Mouse (Mus musculus) 416B (cell line): ENCODE data around the gene D930048N14Rik.
"Not testable (repeated sequence)": the region's sequence is repeated elsewhere in the genome, so short reads cannot be mapped to it uniquely, and the experiment has no call there.

Experiments used
- DNase-seq: peaks from one replicate; pipeline ENCODE4 v3.0.0; 2011; ENCODE audit warnings: low read depth

Gene D930048N14Rik

GRCm38 (mm10) chr11:51650691-51651515, at the start of gene D930048N14Rik, which contains the start of gene N4bp3:
Gene D930048N14Rik (plus strand): TSS chr11:51650954.
Gene N4bp3 (minus strand): TSS chr11:51650842.
- peak; percentile 69 for DNase-seq

- no peak for DNase-seq
Measured at GRCm38 (mm10) chr11:51602253-51602652, 48.5 kb upstream of the D930048N14Rik start.

GRCm38 (mm10) chr11:51605602-51606446, 44.9 kb upstream of the D930048N14Rik start:
- peak; percentile 82 for DNase-seq

GRCm38 (mm10) chr11:51606447-51607095, 44.2 kb upstream of the D930048N14Rik start, which contains the start of gene Hnrnpab:
Gene Hnrnpab (minus strand): TSS chr11:51606847.
- peak; percentile 98 for DNase-seq

DNA sequence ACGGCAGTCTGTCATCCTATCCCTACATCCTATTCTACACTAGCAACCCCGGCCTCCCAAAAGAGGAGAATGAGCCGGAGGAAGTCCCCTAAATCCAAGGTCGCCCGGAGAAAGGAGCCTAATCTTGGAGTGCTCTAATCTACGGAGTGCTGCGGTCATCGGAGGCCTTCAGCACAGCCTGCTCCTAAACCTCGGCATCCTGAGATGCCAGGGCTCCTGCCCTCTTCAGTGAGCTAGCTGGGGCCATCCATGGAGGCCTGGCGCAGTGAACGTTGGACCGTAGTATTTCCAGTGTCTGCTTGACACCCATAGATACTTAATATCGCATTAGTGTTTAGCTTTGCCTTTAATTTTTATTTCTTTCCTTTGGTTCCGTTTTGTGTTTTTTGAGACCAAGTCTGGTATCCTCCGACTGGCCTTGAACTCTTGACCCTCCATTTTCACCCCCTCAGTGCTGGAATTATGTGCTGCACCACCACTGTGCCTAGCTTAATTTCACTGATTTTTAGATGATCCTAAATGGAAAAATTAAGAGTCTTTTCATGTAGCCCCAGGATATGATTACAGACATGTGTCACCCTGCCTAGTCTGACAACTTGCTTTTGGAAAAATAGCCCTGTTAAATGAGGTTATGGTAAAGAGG, 43.5 kb upstream of the D930048N14Rik start:
- no peak for DNase-seq

GRCm38 (mm10) chr11:51609266-51609909, 41.4 kb upstream of the D930048N14Rik start:
- DNase-seq = no peak

- DNase-seq = not testable (repeated sequence)
Measured at GRCm38 (mm10) chr11:51609940-51610339, 40.8 kb upstream of the D930048N14Rik start.

DNA sequence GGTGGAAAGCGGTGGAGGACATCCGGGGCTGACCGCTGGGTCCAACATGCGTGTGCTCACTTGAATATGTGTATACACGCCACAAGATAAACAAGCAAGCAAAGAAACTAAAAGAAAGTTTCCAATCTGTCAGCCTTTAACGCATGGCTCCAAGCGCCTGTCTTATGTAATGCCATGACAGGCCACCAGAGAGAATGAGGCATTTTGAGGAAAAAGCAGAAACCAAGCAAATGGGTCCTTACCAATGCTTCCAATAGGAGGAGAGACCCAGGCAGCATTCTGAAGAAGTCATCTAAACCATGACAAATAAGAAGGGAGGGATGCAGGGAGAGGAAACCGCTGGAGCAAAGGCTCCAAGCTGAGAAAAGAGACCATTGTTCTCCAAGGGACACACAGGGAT, 36.5 kb upstream of the D930048N14Rik start:
- DNase-seq = no peak

- DNase-seq = peak; percentile 64
Measured at GRCm38 (mm10) chr11:51615129-51615528, 35.6 kb upstream of the D930048N14Rik start.

DNA sequence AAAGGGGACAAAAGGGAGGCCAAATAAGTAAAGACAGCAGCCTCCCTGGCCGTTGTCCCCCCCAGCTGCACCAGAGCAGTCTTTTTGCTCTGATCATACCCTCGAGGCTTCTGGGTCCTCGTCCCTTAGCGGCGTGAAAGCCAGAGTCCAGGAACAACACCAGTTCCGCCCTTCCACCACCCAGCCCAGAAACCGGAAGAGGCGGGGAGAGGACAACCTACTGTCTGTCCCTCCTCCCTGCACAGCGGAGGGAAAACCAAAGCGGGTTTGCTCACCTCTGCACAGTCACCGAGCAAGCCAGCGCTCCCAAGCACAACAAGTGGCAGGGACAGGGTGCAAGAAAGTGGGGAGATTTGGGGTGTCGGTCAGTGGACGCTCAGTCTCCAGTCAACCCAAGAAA, 35.2 kb upstream of the D930048N14Rik start:
- peak; percentile 93 for DNase-seq

GRCm38 (mm10) chr11:51616113-51616512, 34.6 kb upstream of the D930048N14Rik start:
- DNase-seq = not testable (repeated sequence)

GRCm38 (mm10) chr11:51617693-51618092, 33.1 kb upstream of the D930048N14Rik start:
- DNase-seq = peak; percentile 84

DNA sequence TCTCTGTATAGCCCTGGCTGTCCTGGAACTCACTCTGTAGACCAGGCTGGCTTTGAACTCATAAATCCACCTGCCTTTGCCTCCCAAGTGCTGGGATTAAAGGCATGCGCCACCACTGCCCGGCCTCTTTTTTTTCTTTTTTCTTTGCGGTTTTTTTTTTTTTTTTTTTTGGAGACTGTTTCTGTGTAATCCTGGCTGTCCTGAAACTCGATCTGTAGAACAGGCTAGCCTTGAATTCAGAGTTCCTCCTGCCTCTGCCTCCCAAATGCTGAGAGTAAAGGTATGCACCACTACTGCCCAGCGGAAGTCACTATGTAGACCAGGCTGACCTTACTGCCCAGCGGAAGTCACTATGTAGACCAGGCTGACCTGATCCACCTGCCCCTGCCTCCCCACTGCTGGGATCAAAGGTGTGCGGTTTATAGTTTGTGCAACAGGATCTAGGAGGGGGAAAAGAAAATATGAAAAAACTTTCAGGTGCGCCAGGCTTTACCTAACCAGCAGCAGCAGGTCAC, 31.8 kb upstream of the D930048N14Rik start:
- DNase-seq = no peak

GRCm38 (mm10) chr11:51619409-51620060, 31.2 kb upstream of the D930048N14Rik start, which contains the start of gene Nhp2:
Gene Nhp2 (plus strand): TSS chr11:51619735.
- peak; percentile 100 for DNase-seq

GRCm38 (mm10) chr11:51620084-51620483, 30.7 kb upstream of the D930048N14Rik start:
- DNase-seq = no peak

DNA sequence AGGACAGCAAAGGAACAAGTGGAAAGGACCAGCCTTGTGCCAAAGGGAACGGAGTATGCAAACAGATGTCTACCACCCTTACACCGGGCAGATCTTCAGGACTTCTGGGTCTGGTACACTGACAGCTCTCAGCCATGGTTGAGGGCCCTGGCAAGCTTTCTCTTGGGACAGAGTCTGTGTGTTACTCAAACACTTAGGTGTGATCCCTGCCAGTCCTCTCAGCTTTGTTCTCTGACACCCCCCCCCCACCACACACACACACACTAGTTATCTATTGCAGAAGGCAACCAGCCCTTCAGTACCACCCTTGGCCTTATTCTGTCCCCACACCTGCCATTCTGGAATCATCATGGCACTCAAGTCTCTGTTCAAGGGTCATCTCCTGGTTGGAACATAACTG, 29.0 kb upstream of the D930048N14Rik start:
- no peak for DNase-seq

DNA sequence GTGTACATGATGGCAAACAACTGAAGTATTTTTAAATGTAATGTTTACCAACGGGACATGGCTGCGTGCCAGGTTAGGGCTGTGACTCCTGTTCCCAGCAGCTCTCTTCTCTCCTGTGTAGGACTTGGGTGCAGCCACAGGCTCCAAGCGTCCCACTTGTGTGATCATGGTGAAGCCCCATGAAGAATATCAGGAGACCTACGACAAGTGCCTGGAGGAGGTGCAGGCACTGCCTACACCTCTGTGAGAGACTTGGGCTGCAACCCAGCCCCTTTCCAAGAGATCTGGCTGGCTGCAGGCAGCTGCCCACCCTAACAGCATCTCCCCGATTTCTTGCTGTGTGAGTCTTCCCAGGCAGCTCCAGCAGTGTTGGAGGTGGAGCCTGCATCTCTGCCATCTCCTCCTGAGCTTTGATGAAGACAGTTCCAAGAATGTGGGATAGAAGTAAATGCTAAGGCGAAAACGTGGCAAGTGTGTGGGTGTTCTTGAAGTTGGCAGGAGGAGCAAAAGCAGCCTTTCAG, 27.7 kb upstream of the D930048N14Rik start:
- no peak for DNase-seq

DNA sequence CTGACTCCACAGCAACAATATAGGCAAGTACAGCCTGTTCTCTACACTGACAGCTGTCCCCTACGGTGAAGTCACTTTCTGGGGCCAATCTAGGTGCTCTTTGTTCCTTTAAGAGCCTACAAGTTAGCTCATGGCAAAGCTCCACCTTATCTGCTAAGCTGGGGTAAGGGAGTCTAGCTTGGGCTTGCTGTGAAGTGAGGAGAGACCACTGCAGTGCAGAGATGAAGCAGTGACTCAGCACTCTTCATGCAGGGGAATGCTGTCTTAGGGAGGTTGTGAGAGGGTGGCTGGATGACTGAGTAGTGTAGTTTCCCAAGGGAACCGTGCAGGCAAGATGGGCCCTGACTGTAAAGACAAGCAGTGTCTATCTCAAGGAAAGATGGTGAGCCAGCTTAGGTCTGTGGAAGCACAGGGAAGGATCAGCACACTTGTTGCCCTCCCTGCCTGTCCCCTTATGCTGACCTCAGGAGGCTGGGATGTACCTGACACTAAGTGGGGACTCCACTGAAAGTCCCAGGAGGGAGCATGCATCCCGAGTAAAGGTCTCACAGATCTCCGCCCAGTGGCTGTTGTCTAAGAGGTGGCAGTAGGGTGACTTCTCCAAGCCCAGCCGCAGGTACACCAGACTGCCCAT, 25.4 kb upstream of the D930048N14Rik start:
- peak; percentile 34 for DNase-seq

GRCm38 (mm10) chr11:51627425-51627824, 23.3 kb upstream of the D930048N14Rik start:
- DNase-seq = no peak

DNA sequence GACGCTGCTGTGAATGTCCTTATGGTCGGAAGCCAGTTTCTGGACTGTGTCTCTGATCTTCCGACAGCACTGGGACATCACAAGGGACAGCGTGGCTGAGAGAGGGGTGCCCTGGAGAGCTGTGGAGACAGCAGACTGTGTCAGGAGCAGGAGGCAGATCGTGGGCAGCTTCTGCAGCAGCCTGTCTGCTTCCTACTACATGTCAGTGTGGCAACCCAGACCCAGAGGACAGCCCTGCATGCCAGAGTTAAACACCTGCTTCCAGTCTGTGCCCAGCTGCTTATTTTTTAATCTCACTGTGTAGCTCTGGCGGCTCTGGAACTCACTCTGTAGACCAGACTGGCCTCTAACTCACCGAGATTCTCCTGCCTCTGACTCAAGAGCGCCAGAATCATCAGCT, 22.8 kb upstream of the D930048N14Rik start:
- peak; percentile 30 for DNase-seq
